Mouse (Mus musculus) spleen, adult 2 months (tissue): Measurements from ENCODE around the gene 1190005I06Rik. TPM values are rescaled to one million over a fixed set of nuclear protein-coding genes. Genes with fewer than 3 reads are reported as not detected.
"Not testable (repeated sequence)": the region's sequence is repeated elsewhere in the genome, so short reads cannot be mapped to it uniquely, and the experiment has no call there.

ENCODE experiments used
- DNase-seq, 2 experiments: peaks; one replicate each; pipeline versions ENCODE4 v3.0.0 to v3.0.0-alpha.2; 2012 to 2021; ENCODE audit warnings: low spot score in 2 of 2, low read depth in 1 of 2
- H3K27ac ChIP-seq: fragments of 200-500 bp; 2 replicates; pipeline ENCODE4 v1.5.1; 2012; ENCODE audit warnings: low read length, inconsistent platforms; ENCODE audit not compliant: insufficient read depth
- H3K27me3 ChIP-seq: fragments of 200-500 bp; 2 replicates; pipeline ENCODE4 v1.6.1; 2012; ENCODE audit warnings: mild to moderate bottlenecking, moderate library complexity, low read length, inconsistent platforms; ENCODE audit not compliant: control insufficient read depth, insufficient read depth
- H3K36me3 ChIP-seq: fragments of 200-500 bp; 2 replicates; pipeline ENCODE4 v1.6.1; 2012; ENCODE audit warnings: mild to moderate bottlenecking, low read length, inconsistent platforms; ENCODE audit not compliant: control insufficient read depth, insufficient read depth
- H3K4me1 ChIP-seq: fragments of 200-500 bp; 2 replicates; pipeline ENCODE4 v1.6.1; 2011; ENCODE audit warnings: inconsistent platforms; ENCODE audit not compliant: control insufficient read depth, insufficient read depth, insufficient read length
- H3K4me3 ChIP-seq: fragments of 200-500 bp; 2 replicates; pipeline ENCODE4 v1.5.1; 2011; ENCODE audit warnings: mild to moderate bottlenecking, inconsistent platforms; ENCODE audit not compliant: insufficient read depth, insufficient read length; ENCODE audit errors: extremely low read depth
- CTCF ChIP-seq: fragments of 200-500 bp; IDR thresholded peaks from 2 replicates; pipeline ENCODE4 v1.5.1; 2011; ENCODE audit warnings: mild to moderate bottlenecking, inconsistent platforms; ENCODE audit not compliant: insufficient read depth, insufficient read length, insufficient replicate concordance; ENCODE audit errors: extremely low read depth
- POLR2A ChIP-seq: fragments of 200-500 bp; IDR thresholded peaks from 2 replicates; pipeline ENCODE4 v1.6.1; 2011; ENCODE audit warnings: low read depth, low read length, inconsistent platforms
- WGBS: fragments of 180-500 bp; shearing (Covaris S2); methylation state at CpG from one replicate; pipeline ENCODE4 v1.1.7; 2018; 5-methylcytosine and 5-hydroxymethylcytosine counted together
- polyA plus RNA-seq: library from polyadenylated mRNA; depleted of rRNA; stranded (reverse); fragments of >200 nt; gene quantifications from 2 replicates; pipeline ENCODE4 v1.2.3, GENCODE M21; 2012

The 1190005I06Rik gene
- polyA plus RNA-seq, 1 experiment: 0.42 TPM

DNA sequence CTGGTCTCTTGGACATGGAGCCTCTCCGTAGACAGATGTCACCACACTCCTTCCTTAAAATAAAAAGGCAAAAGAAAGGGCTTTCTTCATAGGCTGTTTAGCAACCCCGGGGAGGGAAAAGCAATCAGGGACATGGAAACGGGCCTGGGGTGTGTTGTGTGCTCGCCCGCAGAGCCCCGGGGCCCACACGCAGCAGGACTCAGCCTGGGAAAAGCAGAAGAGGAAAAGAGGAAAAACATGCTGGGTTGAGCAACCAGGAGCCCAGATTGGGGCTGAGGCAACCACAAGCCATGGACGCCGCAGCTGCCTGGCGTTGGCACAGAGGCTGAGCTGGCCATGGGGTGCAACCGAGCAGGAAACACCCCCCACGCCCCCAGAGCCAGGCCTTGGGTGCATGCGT, 38.6 kb upstream of the 1190005I06Rik start:
- peaks cover 15% of the 10 kb centered on the region; the same call in 1 of the 2 replicates for H3K4me1 ChIP-seq
- WGBS: 17% methylated on average over 13 of the region's 13 CpGs
- no peaks in the 10 kb centered on the region for H3K36me3 ChIP-seq
- no peak for DNase-seq
- H3K4me3 ChIP-seq: no peak overlapping the region
- no peak for TF ChIP-seq CTCF
- no peak for TF ChIP-seq POLR2A
- H3K27me3 ChIP-seq: no peaks in the 10 kb centered on the region
- H3K27ac ChIP-seq: peak overlapping the region; percentile 34

DNA sequence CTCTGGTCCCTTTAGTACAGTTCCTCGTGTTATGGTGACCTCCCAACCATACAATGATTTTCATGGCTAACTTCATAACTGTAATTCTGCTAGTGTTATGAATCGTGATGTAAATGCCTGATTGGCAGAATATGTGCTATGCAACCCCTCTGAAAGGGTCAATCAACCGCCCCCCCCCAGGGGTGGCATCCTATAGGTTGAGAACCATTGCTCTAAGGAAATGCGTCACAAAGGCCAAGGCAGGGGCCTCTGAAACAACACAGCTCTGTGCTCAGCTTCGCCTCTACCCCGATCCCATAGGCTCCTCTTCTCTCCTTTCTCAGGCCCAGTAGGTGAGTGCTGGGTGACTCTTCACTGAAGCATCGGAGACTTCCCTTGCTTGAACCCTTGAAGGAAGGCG, 38.2 kb upstream of the 1190005I06Rik start:
- Histone ChIP-seq H3K4me3 (no peak overlapping the region), H3K27me3 (no peaks in the 10 kb centered on the region), H3K36me3 (no peaks in the 10 kb centered on the region), H3K27ac (peak overlapping the region; percentile 34), H3K4me1 (peaks cover 17% of the 10 kb centered on the region; the same call in 1 of the 2 replicates)
- TF ChIP-seq CTCF (no peak), POLR2A (no peak)
- no peak for DNase-seq
- WGBS: 69% methylated on average over 8 of the region's 8 CpGs

DNA sequence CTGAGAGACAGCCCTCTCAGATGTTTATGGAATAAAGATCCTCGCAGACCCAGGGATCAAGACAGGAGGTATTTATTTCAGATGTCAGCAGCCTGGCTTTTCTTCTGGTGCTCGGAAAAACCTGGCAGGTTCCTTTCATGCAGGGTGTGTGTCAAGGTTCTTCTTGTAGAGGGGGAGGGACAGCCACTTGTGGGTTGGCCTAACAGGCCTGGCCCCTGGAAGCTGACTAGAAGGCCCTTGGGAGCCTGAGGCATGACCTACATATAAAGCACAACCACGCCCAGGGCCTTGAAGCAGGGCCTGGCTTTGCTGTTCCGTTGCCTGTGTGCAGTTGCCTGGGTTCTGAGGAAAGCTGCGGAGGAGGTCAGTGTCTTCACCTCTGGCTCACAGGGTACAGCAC, 37.7 kb upstream of the 1190005I06Rik start:
- TF ChIP-seq CTCF (no peak), POLR2A (no peak)
- 0 out of 2 replicates have a peak overlapping the region, but pooled peaks have one; percentile 24 for H3K27ac ChIP-seq
- H3K27me3 ChIP-seq: no peaks in the 10 kb centered on the region
- no peak for DNase-seq
- no peak overlapping the region for H3K4me3 ChIP-seq
- H3K36me3 ChIP-seq: no peaks in the 10 kb centered on the region
- H3K4me1 ChIP-seq: peaks cover 17% of the 10 kb centered on the region; the same call in 1 of the 2 replicates
- 71% methylated on average over 5 of the region's 5 CpGs for WGBS

DNA sequence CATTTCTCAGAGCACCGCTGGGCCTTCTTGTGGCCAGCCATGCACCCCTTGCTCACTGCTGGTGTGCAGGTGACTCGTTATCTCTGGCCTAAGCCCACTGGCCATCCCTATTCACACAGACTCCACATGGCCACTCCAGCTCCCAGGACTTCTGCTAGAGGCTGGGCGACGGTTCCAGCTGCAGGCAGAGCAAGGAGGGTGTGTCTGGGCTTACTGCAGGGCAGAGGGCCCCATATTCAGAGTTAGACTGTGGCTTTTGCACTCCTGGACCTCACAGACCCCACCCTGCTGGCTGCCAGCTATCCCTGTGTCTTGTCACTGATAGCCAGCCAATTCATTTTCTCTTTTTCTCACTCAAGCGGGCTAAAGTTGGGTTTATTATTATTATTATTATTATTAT, 36.6 kb upstream of the 1190005I06Rik start:
- no peak overlapping the region for H3K27ac ChIP-seq
- H3K4me1 ChIP-seq: peaks cover 17% of the 10 kb centered on the region; the same call in 1 of the 2 replicates
- no peaks in the 10 kb centered on the region for H3K36me3 ChIP-seq
- DNase-seq: no peak
- no peak for TF ChIP-seq POLR2A
- no peak for TF ChIP-seq CTCF
- H3K27me3 ChIP-seq: no peaks in the 10 kb centered on the region
- no peak overlapping the region for H3K4me3 ChIP-seq
- WGBS: 84% methylated on average over 5 of the region's 5 CpGs

DNA sequence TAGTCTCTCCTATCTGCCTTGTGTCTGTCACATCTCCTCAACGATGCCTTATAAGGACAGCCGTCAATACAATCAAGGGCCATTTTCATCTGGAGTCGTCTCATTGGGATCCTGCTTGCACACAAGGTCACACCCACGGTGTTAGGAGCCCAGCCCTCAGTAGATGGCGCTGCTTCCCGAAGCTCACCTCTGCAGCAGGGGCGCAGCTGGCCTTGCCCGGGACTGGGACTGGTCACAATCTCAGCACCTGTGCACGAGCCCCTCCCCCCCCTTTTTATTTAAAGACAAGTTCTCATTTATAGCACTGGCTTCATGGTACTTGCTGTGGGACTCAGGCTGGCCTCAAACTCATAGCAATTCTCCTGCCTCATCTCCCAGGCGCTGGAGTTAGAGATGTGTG, 36.2 kb upstream of the 1190005I06Rik start:
- peak; percentile 59 to 86 for DNase-seq
- 17% methylated on average over 10 of the region's 10 CpGs for WGBS
- Histone ChIP-seq H3K36me3 (no peaks in the 10 kb centered on the region), H3K27ac (no peak overlapping the region), H3K27me3 (no peaks in the 10 kb centered on the region), H3K4me1 (peaks cover 17% of the 10 kb centered on the region; the same call in 1 of the 2 replicates), H3K4me3 (no peak overlapping the region)
- no peak for TF ChIP-seq POLR2A
- TF ChIP-seq CTCF: peak; percentile 86

DNA sequence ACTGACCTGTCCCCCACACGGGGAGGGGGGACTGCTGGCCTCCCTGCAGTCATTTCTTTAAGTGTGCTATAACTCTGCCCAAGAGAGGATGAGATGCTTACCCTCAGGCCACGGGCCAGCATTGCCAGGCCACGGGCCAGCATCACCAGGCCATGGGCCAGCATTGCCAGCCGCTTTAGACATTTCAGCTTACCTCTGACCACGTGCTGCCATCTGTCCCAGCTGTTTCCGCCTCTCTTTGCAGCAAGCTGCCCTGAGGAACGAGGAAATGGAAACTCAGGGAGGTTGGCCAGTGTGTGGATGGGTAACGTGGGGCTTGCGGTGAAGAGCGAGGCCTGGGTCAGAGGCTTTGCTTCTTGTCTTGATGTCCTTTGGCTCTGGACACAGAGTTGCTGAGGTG, 33.7 kb upstream of the 1190005I06Rik start:
- H3K27me3 ChIP-seq: no peaks in the 10 kb centered on the region

DNA sequence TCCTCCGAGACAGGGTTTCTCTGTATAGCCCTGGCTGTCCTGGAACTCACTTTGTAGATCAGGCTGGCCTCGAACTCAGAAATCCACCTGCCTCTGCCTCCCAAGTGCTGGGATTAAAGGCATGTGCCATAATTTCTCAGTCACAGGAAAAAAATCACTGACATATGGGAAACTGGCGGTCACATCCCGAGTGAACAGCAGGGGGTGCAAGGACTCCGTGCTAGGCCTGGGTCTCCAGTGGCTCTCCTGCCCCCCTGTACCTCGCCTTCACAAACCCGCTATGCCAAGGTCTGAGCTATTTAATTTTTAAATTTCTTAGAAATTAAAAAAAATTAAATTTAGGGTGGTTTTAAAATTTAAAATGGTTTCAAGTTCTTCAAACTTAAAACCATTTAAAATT, 33.0 kb upstream of the 1190005I06Rik start:
- peak; percentile 93 for TF ChIP-seq CTCF
- 31% methylated on average over 7 of the region's 7 CpGs for WGBS
- H3K4me1 ChIP-seq, H3K4me3 ChIP-seq, H3K27me3 ChIP-seq, H3K27ac ChIP-seq, H3K36me3 ChIP-seq: not testable (repeated sequence)
- peak in 1 of 2 experiments; percentile 64 for DNase-seq

More for the DNA sequence above, 33.7 kb upstream of the 1190005I06Rik start:
- no peak for TF ChIP-seq POLR2A
- no peak for TF ChIP-seq CTCF
- H3K4me1 ChIP-seq: peaks cover 11% of the 10 kb centered on the region; the same call in 1 of the 2 replicates
- no peak overlapping the region for H3K4me3 ChIP-seq
- no peaks in the 10 kb centered on the region for H3K36me3 ChIP-seq
- no peak overlapping the region for H3K27ac ChIP-seq
- WGBS: 58% methylated on average over 10 of the region's 10 CpGs
- DNase-seq: peak in 1 of 2 experiments; percentile 26
